Mouse (Mus musculus) thymus, adult 2 months (tissue): ENCODE results near the gene Il12rb2.

Experiments used
- CTCF ChIP-seq: fragments of 200-500 bp; IDR thresholded peaks from 2 replicates; pipeline ENCODE4 v1.5.1; 2012; ENCODE audit warnings: mild to moderate bottlenecking, control low read depth, low read length, moderate library complexity, borderline replicate concordance; ENCODE audit not compliant: control insufficient read depth, poor library complexity, insufficient read depth; ENCODE audit errors: extremely low read depth
- POLR2A ChIP-seq: fragments of 200-500 bp; IDR thresholded peaks from 2 replicates; pipeline ENCODE4 v1.6.1; 2012; ENCODE audit warnings: mild to moderate bottlenecking, low read length, control low read depth, moderate library complexity; ENCODE audit not compliant: control insufficient read depth, poor library complexity, insufficient read depth; ENCODE audit errors: extremely low read depth

DNA sequence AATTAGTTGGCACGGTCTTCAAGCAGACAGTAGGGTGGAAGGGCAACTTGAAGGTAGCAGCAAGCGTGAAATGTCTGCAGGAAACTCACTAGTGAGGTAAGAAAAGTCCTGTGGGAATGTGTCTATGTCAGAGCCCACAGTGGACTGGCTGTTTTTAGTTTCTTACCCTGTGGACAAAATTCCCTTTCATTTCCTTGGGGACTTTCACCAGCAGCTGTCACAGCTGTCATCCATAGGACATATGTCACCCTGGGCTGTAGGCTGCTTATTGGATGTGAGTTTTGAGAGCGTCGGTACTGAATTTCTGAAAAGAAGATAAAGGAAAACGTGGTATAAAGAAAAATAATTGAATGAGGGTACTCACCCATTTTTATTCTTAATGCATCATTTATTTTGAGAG lies 77.2 kb downstream of the Il12rb2 start:
- TF ChIP-seq CTCF (no peak), POLR2A (no peak)
